Mouse (Mus musculus) heart, postnatal 0 days (tissue): ENCODE results near the gene Rbms1. TPM values are rescaled to one million over a fixed set of nuclear protein-coding genes. Genes with fewer than 3 reads are reported as not detected.
A peak's percentile ranks its signal among the peaks of the same experiment; 100 is the strongest.

Experiments used
- ATAC-seq: fragments of 200-750 bp; cut with Nextera tagmentation; 2 replicates; pipeline ENCODE4 v1.8.0; 2017; ENCODE audit warnings: low read depth, moderate number of reproducible peaks, moderate library complexity; ENCODE audit not compliant: insufficient read depth
- DNase-seq: peaks from one replicate; pipeline ENCODE4 v3.0.0-alpha.2; 2016; ENCODE audit warnings: low spot score
- H3K27ac ChIP-seq: fragments of 300-500 bp; sonication (generic); 2 replicates; pipeline ENCODE4 v1.5.1; 2014; ENCODE audit warnings: low read depth, mild to moderate bottlenecking
- H3K27me3 ChIP-seq: fragments of 300-500 bp; sonication (generic); 2 replicates; pipeline ENCODE4 v1.6.1; 2014; ENCODE audit warnings: low read length, mixed read lengths; ENCODE audit not compliant: control insufficient read depth, insufficient read depth
- H3K36me3 ChIP-seq: fragments of 300-500 bp; sonication (generic); replicated peaks from 2 replicates; pipeline ENCODE4 v1.6.1; 2014; ENCODE audit warnings: low read length, mixed read lengths; ENCODE audit not compliant: control insufficient read depth, insufficient read depth
- H3K4me1 ChIP-seq: fragments of 300-500 bp; sonication (generic); 2 replicates; pipeline ENCODE4 v1.6.1; 2014; ENCODE audit warnings: antibody characterized with exemption; ENCODE audit not compliant: control insufficient read depth, insufficient read depth
- H3K4me2 ChIP-seq: fragments of 300-500 bp; sonication (generic); 2 replicates; pipeline ENCODE4 v1.6.1; 2014; ENCODE audit warnings: low read depth, mild to moderate bottlenecking, low read length, moderate library complexity
- H3K4me3 ChIP-seq: fragments of 300-500 bp; sonication (generic); 2 replicates; pipeline ENCODE4 v1.5.1; 2014; ENCODE audit warnings: low read depth, low read length
- H3K9ac ChIP-seq: fragments of 300-500 bp; sonication (generic); replicated peaks from 2 replicates; pipeline ENCODE4 v1.6.1; 2014; ENCODE audit warnings: low read depth, low read length, mixed read lengths
- H3K9me3 ChIP-seq: fragments of 300-500 bp; sonication (generic); replicated peaks from 2 replicates; pipeline ENCODE4 v1.6.1; 2016; ENCODE audit warnings: low read length; ENCODE audit not compliant: control insufficient read depth
- CTCF ChIP-seq: IDR thresholded peaks from 2 replicates; pipeline ENCODE4 v1.5.1; 2016; ENCODE audit warnings: antibody characterized with exemption, control low read depth, low read depth
- EP300 ChIP-seq: IDR thresholded peaks from 2 replicates; pipeline ENCODE4 v1.6.1; 2016; ENCODE audit warnings: antibody characterized with exemption, low read depth
- WGBS: fragments of 180-500 bp; shearing (Covaris S2); extraction: QIAGEN DNeasy Blood & Tissue Kit; methylation state at CpG from one replicate; pipeline ENCODE4 v1.1.7; 2014; 5-methylcytosine and 5-hydroxymethylcytosine counted together
- polyA plus RNA-seq: library from polyadenylated mRNA; unstranded; fragments of >200 nt; fragmentation: Nextera tagmentation; extraction: Ambion mirVana; gene quantifications from 2 replicates; pipeline ENCODE4 v1.2.1, GENCODE M21; 2015
- total RNA-seq: library from RNA; depleted of rRNA; stranded (reverse); fragments of >200 nt; gene quantifications from 2 replicates; pipeline ENCODE4 v1.2.3, GENCODE M21; 2014; ENCODE audit warnings: low replicate concordance

Rbms1 gene
- total and polyA plus RNA-seq, 2 experiments from 2014 or later, result 52.8 to 56.2 TPM

DNA sequence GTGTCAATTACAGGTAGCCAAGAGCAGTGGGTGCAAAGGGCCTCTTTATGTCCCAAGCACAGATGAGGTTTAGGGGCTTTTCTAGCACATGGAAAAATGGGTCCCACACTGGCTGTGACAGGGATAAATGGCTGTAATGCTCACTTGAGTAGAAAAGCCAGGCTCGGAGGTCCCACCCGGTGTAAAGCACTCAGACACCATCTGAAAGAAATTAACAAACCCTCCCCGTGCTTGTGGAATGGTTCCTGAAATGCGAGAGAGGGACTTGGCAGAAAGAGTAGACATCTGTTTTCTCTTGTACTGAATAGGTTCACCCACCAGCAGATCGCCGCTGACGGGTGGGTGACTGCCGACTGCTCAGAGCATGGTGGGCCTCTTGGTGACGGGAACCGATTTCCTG, 176.7 kb downstream of the Rbms1 start:
- no peak for ATAC-seq
- peaks cover 44% of the 10 kb centered on the region for H3K36me3 ChIP-seq
- DNase-seq, result no peak

GRCm38 (mm10) chr2:60774501-60774900, 188.5 kb downstream of the Rbms1 start:
- H3K9ac ChIP-seq, result no peak overlapping the region
- H3K4me2 ChIP-seq, result no peak overlapping the region
- H3K27me3 ChIP-seq, result no peaks in the 10 kb centered on the region
- H3K36me3 ChIP-seq, result peaks cover 75% of the 10 kb centered on the region
- TF ChIP-seq EP300 (no peak), CTCF (no peak)
- no peaks in the 10 kb centered on the region for H3K9me3 ChIP-seq
- no peak overlapping the region for H3K4me3 ChIP-seq
- no peak overlapping the region for H3K27ac ChIP-seq
- no peak for DNase-seq
- ATAC-seq, result no peak
- H3K4me1 ChIP-seq, result peaks cover 4% of the 10 kb centered on the region
- 37% methylated on average over 3 of the region's 3 CpGs for WGBS

More for the DNA sequence above, 176.7 kb downstream of the Rbms1 start:
- no peaks in the 10 kb centered on the region for H3K27me3 ChIP-seq
- no peak for TF ChIP-seq CTCF
- no peak for TF ChIP-seq EP300
- no peak overlapping the region for H3K27ac ChIP-seq
- H3K4me2 ChIP-seq, result no peak overlapping the region
- WGBS, result 59% methylated on average over 10 of the region's 10 CpGs
- H3K9ac ChIP-seq, result no peak overlapping the region
- no peaks in the 10 kb centered on the region for H3K9me3 ChIP-seq
- no peaks in the 10 kb centered on the region; the same call in 1 of the 2 replicates for H3K4me1 ChIP-seq
- H3K4me3 ChIP-seq, result no peak overlapping the region

- TF ChIP-seq EP300 (no peak), CTCF (no peak)
- Histone ChIP-seq H3K36me3 (peaks cover 75% of the 10 kb centered on the region), H3K9ac (no peak overlapping the region), H3K4me3 (no peak overlapping the region), H3K4me1 (peaks cover 4% of the 10 kb centered on the region), H3K4me2 (no peak overlapping the region), H3K9me3 (no peaks in the 10 kb centered on the region), H3K27ac (peak overlapping the region; percentile 11; the same call in 1 of the 2 replicates), H3K27me3 (no peaks in the 10 kb centered on the region)
- 63% methylated on average over 5 of the region's 5 CpGs for WGBS
- ATAC-seq (peak; percentile 44; the same call in 1 of the 2 replicates), DNase-seq (peak; percentile 67)
Observed at GRCm38 (mm10) chr2:60773592-60773991, 189.4 kb downstream of the Rbms1 start.

- ATAC-seq (no peak), DNase-seq (no peak)
- H3K4me1 ChIP-seq, result no peaks in the 10 kb centered on the region
- no peak overlapping the region for H3K9ac ChIP-seq
- H3K9me3 ChIP-seq, result no peaks in the 10 kb centered on the region
- H3K27me3 ChIP-seq, result no peaks in the 10 kb centered on the region
- H3K27ac ChIP-seq, result no peak overlapping the region
- H3K4me2 ChIP-seq, result no peak overlapping the region
- no peak for TF ChIP-seq CTCF
- TF ChIP-seq EP300, result no peak
- WGBS, result 83% methylated on average over 8 of the region's 8 CpGs
- H3K36me3 ChIP-seq, result peaks cover 72% of the 10 kb centered on the region
- no peak overlapping the region for H3K4me3 ChIP-seq
Observed at GRCm38 (mm10) chr2:60766420-60766819, 196.6 kb downstream of the Rbms1 start.

- Histone ChIP-seq H3K27me3 (no peaks in the 10 kb centered on the region), H3K4me3 (no peak overlapping the region), H3K36me3 (peaks cover 92% of the 10 kb centered on the region), H3K4me2 (no peak overlapping the region), H3K9me3 (no peaks in the 10 kb centered on the region), H3K27ac (no peak overlapping the region), H3K4me1 (no peaks in the 10 kb centered on the region), H3K9ac (no peak overlapping the region)
- DNase-seq, result no peak
- 87% methylated on average over 9 of the region's 9 CpGs for whole genome bisulfite sequencing
- TF ChIP-seq CTCF (no peak), EP300 (no peak)
- ATAC-seq, result no peak
Observed at GRCm38 (mm10) chr2:60756218-60756617, 206.8 kb downstream of the Rbms1 start.

DNA sequence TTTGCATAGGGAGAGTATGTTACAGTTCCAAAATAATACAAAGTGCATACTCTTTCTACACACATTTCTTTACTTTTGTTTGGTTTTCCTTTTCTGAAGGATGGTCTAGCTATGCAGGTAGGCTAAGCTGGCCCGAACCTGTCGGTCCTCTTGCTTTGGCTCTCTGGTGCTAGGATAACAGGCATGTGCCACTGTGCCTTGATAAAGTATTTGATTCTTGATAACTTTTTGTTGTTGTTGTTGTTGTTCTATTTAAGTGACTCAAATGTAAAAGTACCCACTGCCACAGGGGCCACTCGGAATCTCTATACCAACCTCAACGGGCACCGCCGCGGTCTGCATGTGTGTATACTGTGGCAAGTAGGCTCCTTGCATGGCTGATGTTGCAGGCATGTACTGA, 207.9 kb downstream of the Rbms1 start:
- H3K27me3 ChIP-seq, result no peaks in the 10 kb centered on the region
- H3K9ac ChIP-seq, result no peak overlapping the region
- no peak overlapping the region for H3K4me2 ChIP-seq
- no peaks in the 10 kb centered on the region for H3K9me3 ChIP-seq
- no peaks in the 10 kb centered on the region for H3K4me1 ChIP-seq
- no peak overlapping the region for H3K4me3 ChIP-seq
- DNase-seq, result no peak
- 95% methylated on average over 7 of the region's 7 CpGs for WGBS
- H3K36me3 ChIP-seq, result peaks cover 88% of the 10 kb centered on the region
- no peak for ATAC-seq
- TF ChIP-seq CTCF (no peak), EP300 (no peak)
- H3K27ac ChIP-seq, result no peak overlapping the region
